Mouse (Mus musculus) hindbrain, embryonic 16.5 days (tissue): ENCODE data around the gene Spcs3. TPM values are rescaled to one million over a fixed set of nuclear protein-coding genes. Genes with fewer than 3 reads are reported as not detected.
A peak's percentile ranks its signal among the peaks of the same experiment; 100 is the strongest.

Experiments used
- ATAC-seq: fragments of 200-750 bp; cut with Nextera tagmentation; 2 replicates; pipeline ENCODE4 v1.8.0; 2017; ENCODE audit warnings: moderate TSS enrichment, moderate library complexity
- H3K27ac ChIP-seq: fragments of 300-500 bp; sonication (generic); 2 replicates; pipeline ENCODE4 v1.5.1; 2014; ENCODE audit warnings: low read depth, mild to moderate bottlenecking, control low read depth, low read length, moderate library complexity
- H3K27me3 ChIP-seq: fragments of 300-500 bp; sonication (generic); replicated peaks from 2 replicates; pipeline ENCODE4 v1.6.1; 2014; ENCODE audit warnings: low read length; ENCODE audit not compliant: control insufficient read depth, insufficient read depth
- H3K36me3 ChIP-seq: fragments of 300-500 bp; sonication (generic); 2 replicates; pipeline ENCODE4 v1.6.1; 2014; ENCODE audit warnings: mild to moderate bottlenecking, low read length, moderate library complexity, mixed read lengths; ENCODE audit not compliant: control insufficient read depth, insufficient read depth
- H3K4me1 ChIP-seq: fragments of 300-500 bp; sonication (generic); 2 replicates; pipeline ENCODE4 v1.6.1; 2014; ENCODE audit warnings: low read depth, low read length; ENCODE audit not compliant: control insufficient read depth, insufficient read depth
- H3K4me2 ChIP-seq: fragments of 300-500 bp; sonication (generic); 2 replicates; pipeline ENCODE4 v1.6.1; 2014; ENCODE audit warnings: mild to moderate bottlenecking, low read length, control low read depth, moderate library complexity
- H3K4me3 ChIP-seq: fragments of 300-500 bp; sonication (generic); 2 replicates; pipeline ENCODE4 v1.5.1; 2014; ENCODE audit warnings: mild to moderate bottlenecking, low read length, control low read depth, moderate library complexity
- H3K9ac ChIP-seq: fragments of 300-500 bp; sonication (generic); 2 replicates; pipeline ENCODE4 v1.6.1; 2014; ENCODE audit warnings: low read depth, mild to moderate bottlenecking, control low read depth, low read length, moderate library complexity
- H3K9me3 ChIP-seq: fragments of 300-500 bp; sonication (generic); 2 replicates; pipeline ENCODE4 v1.6.1; 2014; ENCODE audit warnings: mild to moderate bottlenecking, low read length, moderate library complexity; ENCODE audit not compliant: control insufficient read depth
- WGBS: fragments of 180-500 bp; shearing (Covaris S2); extraction: QIAGEN DNeasy Blood & Tissue Kit; methylation state at CpG from one replicate; pipeline ENCODE4 v1.1.7; 2014; 5-methylcytosine and 5-hydroxymethylcytosine counted together
- polyA plus RNA-seq: library from polyadenylated mRNA; unstranded; fragments of >200 nt; fragmentation: Nextera tagmentation; extraction: Ambion mirVana; gene quantifications from 2 replicates; pipeline ENCODE4 v1.2.1, GENCODE M21; 2015

Gene Spcs3
- 48.5 and 49.4 TPM in 2 replicates for polyA plus RNA-seq

GRCm38 (mm10) chr8:54529382-54530296 is at the start of gene Spcs3, which contains the start of gene Asb5:
Spcs3 (minus strand) TSS chr8:54529998.
Asb5 (plus strand) TSS chr8:54529580.
- Histone ChIP-seq H3K4me1 (peaks cover 15% of the 10 kb centered on the region), H3K9me3 (no peaks in the 10 kb centered on the region), H3K27ac (peak within 1 kb of the TSS; percentile 93), H3K36me3 (no peaks in the 10 kb centered on the region), H3K4me3 (peak within 1 kb of the TSS; percentile 88), H3K4me2 (peak within 1 kb of the TSS; percentile 62), H3K27me3 (no peaks in the 10 kb centered on the region), H3K9ac (peak within 1 kb of the TSS; percentile 97)
- ATAC-seq, result peak; percentile 96
- WGBS, result under 1% methylated on average over 62 of the region's 89 CpGs

- no peaks in the 10 kb centered on the region for H3K36me3 ChIP-seq
- H3K27ac ChIP-seq, result no peak overlapping the region
- no peak for ATAC-seq
- no peak overlapping the region for H3K4me2 ChIP-seq
- H3K9me3 ChIP-seq, result no peaks in the 10 kb centered on the region
- H3K4me3 ChIP-seq, result no peak overlapping the region
- WGBS, result 66% methylated on average over 15 of the region's 15 CpGs
- H3K9ac ChIP-seq, result no peak overlapping the region
- no peaks in the 10 kb centered on the region for H3K27me3 ChIP-seq
- H3K4me1 ChIP-seq, result no peaks in the 10 kb centered on the region
These were observed 41.1 kb upstream of the Spcs3 start for GRCm38 (mm10) chr8:54570618-54571609.

GRCm38 (mm10) chr8:54567168-54567567 is 37.4 kb upstream of the Spcs3 start:
- H3K27me3 ChIP-seq, result no peaks in the 10 kb centered on the region
- H3K4me3 ChIP-seq, result no peak overlapping the region
- H3K36me3 ChIP-seq, result no peaks in the 10 kb centered on the region
- H3K4me1 ChIP-seq, result no peaks in the 10 kb centered on the region
- ATAC-seq, result no peak
- 63% methylated on average over 2 of the region's 2 CpGs for WGBS
- no peaks in the 10 kb centered on the region for H3K9me3 ChIP-seq
- H3K9ac ChIP-seq, result no peak overlapping the region
- no peak overlapping the region for H3K4me2 ChIP-seq
- H3K27ac ChIP-seq, result no peak overlapping the region

- ATAC-seq, result no peak
- H3K4me2 ChIP-seq, result no peak overlapping the region
- 91% methylated on average over 7 of the region's 7 CpGs for WGBS
These were observed 35.9 kb upstream of the Spcs3 start for GRCm38 (mm10) chr8:54565603-54566260.

GRCm38 (mm10) chr8:54565181-54565580 is 35.4 kb upstream of the Spcs3 start:
- Histone ChIP-seq H3K4me2 (no peak overlapping the region), H3K4me1 (no peaks in the 10 kb centered on the region), H3K9me3 (no peaks in the 10 kb centered on the region), H3K9ac (no peak overlapping the region), H3K27ac (no peak overlapping the region), H3K36me3 (no peaks in the 10 kb centered on the region), H3K4me3 (no peak overlapping the region), H3K27me3 (no peaks in the 10 kb centered on the region)
- 93% methylated on average over 1 of the region's 1 CpGs for WGBS
- no peak for ATAC-seq

More at GRCm38 (mm10) chr8:54565603-54566260, 35.9 kb upstream of the Spcs3 start:
- Histone ChIP-seq H3K9ac (no peak overlapping the region), H3K27me3 (no peaks in the 10 kb centered on the region), H3K4me1 (no peaks in the 10 kb centered on the region), H3K27ac (no peak overlapping the region), H3K36me3 (no peaks in the 10 kb centered on the region), H3K4me3 (no peak overlapping the region), H3K9me3 (no peaks in the 10 kb centered on the region)

- 75% methylated on average over 4 of the region's 4 CpGs for WGBS
- H3K27me3 ChIP-seq, result no peaks in the 10 kb centered on the region
- H3K4me2 ChIP-seq, result no peak overlapping the region
- no peak for ATAC-seq
- no peaks in the 10 kb centered on the region for H3K4me1 ChIP-seq
- no peaks in the 10 kb centered on the region for H3K9me3 ChIP-seq
- H3K27ac ChIP-seq, result no peak overlapping the region
- no peak overlapping the region for H3K9ac ChIP-seq
- H3K4me3 ChIP-seq, result no peak overlapping the region
- H3K36me3 ChIP-seq, result no peaks in the 10 kb centered on the region
These were observed 32.3 kb upstream of the Spcs3 start for GRCm38 (mm10) chr8:54562137-54562536.

- no peak for ATAC-seq
- no peak overlapping the region for H3K4me2 ChIP-seq
- no peak overlapping the region for H3K4me3 ChIP-seq
- no peaks in the 10 kb centered on the region for H3K4me1 ChIP-seq
- no peaks in the 10 kb centered on the region for H3K36me3 ChIP-seq
- no peak overlapping the region for H3K27ac ChIP-seq
- WGBS, result 88% methylated on average over 2 of the region's 2 CpGs
- no peaks in the 10 kb centered on the region for H3K27me3 ChIP-seq
- no peak overlapping the region for H3K9ac ChIP-seq
- H3K9me3 ChIP-seq, result no peaks in the 10 kb centered on the region
These were observed 25.1 kb upstream of the Spcs3 start for GRCm38 (mm10) chr8:54554921-54555320.

GRCm38 (mm10) chr8:54550026-54550574 is 20.3 kb upstream of the Spcs3 start:
- WGBS, result 94% methylated on average over 12 of the region's 12 CpGs
- no peak overlapping the region for H3K4me2 ChIP-seq
- no peaks in the 10 kb centered on the region for H3K9me3 ChIP-seq
- ATAC-seq, result no peak
- H3K27ac ChIP-seq, result no peak overlapping the region
- H3K36me3 ChIP-seq, result no peaks in the 10 kb centered on the region
- no peaks in the 10 kb centered on the region for H3K27me3 ChIP-seq
- no peak overlapping the region for H3K4me3 ChIP-seq
- H3K9ac ChIP-seq, result no peak overlapping the region
- no peaks in the 10 kb centered on the region for H3K4me1 ChIP-seq
